In the genomic region with DNA sequence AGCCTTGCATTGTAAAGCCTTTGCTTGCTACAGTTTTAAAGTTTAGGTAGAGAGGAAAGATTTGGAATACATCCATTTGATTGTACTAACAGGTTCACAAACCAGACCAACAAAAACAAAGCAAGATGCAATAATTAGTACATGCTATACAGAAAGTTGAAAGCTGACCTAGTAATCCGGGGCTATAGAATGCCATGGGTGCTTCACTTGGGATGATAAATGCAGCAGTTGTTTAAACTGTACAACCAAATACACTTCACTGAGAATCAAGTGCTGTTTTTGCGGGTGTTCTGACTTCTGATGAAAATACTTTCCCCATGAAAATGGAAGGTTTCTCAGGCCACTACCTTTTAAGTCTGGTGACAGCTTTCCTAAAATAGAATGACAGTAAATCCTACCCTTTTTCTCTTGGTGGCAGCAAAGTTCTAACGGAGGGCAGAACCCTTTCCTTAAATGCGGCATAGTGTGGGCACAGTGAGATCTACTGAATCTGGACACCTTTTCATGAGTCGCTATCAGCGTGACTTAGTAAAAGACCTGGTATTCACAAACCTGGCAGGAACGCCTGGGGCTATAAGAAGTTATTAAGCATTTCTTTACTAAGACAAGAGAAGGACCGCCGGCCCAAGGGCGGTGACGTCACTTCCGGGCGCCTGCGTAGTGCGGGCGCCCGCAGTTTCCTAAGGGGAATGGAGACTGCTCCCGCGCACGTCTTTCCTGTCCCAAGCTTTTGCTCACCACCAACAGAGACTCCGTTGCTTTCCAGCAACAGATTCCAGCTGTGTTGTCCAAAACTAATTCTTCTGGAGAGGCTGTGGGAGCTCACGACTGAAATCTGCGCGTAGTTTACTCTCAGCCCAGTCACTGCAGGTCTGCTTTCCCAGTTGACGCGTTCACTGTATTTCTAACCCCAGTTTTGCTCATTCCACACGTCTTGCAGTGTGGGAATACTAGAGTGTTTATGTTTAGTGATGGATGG, we compare ENCODE assay signal across 7 mouse cellular contexts. TPM values are rescaled to one million over a fixed set of nuclear protein-coding genes. Genes with fewer than 3 reads are reported as not detected.
DNase-seq lines count a peak whose midpoint lies in the region; ATAC-seq and TF ChIP-seq lines count a peak whose summit lies in the region.

A gene (plus strand): TSS at position 636 of the 979 bp plus-strand sequence.

- no peak; the same call in 1 of the 2 replicates for TF ChIP-seq POLR2A in small intestine, adult 2 months (IDR thresholded peaks at IDR 0.05; ENCODE audit: low read depth, low read length)

- peak within 1 kb of the TSS; percentile 91 for H3K27ac ChIP-seq in embryonic facial prominence, embryonic 10.5 days (replicated peaks)
- H3K27ac ChIP-seq in intestine, postnatal 0 days (ENCODE audit: low read depth, low read length), result peak within 1 kb of the TSS; percentile 80
- H3K27ac ChIP-seq in midbrain, embryonic 12.5 days (replicated peaks), result peak within 1 kb of the TSS; percentile 82
- H3K27ac ChIP-seq in small intestine, adult 2 months (ENCODE audit: insufficient read depth, low read depth, low read length), result peak within 1 kb of the TSS; percentile 44

- no peaks in the 10 kb centered on the region for H3K9me3 ChIP-seq in embryonic facial prominence, embryonic 10.5 days
- no peaks in the 10 kb centered on the region for H3K9me3 ChIP-seq in intestine, postnatal 0 days (ENCODE audit: control insufficient read depth)
- H3K9me3 ChIP-seq in midbrain, embryonic 12.5 days, result no peaks in the 10 kb centered on the region

- H3K36me3 ChIP-seq in embryonic facial prominence, embryonic 10.5 days (replicated peaks), result peaks cover 32% of the 10 kb centered on the region
- H3K36me3 ChIP-seq in intestine, postnatal 0 days (ENCODE audit: control insufficient read depth, insufficient read depth), result peaks cover 11% of the 10 kb centered on the region
- H3K36me3 ChIP-seq in midbrain, embryonic 12.5 days, result 0 out of 2 replicates have a peak, but pooled peaks cover 11% of the 10 kb centered on the region
- peaks cover 11% of the 10 kb centered on the region for H3K36me3 ChIP-seq in small intestine, adult 2 months (ENCODE audit: control insufficient read depth, insufficient read depth, low read length)

- peak; percentile 58 for TF ChIP-seq CTCF in intestine, postnatal 0 days (IDR thresholded peaks at IDR 0.05; ENCODE audit: low read depth)
- no peak for TF ChIP-seq CTCF in small intestine, adult 2 months (IDR thresholded peaks at IDR 0.05; ENCODE audit: extremely low read depth, insufficient read length, insufficient replicate concordance, low read depth, low read length)

- 3% methylated on average over 27 of the region's 27 CpGs for WGBS in embryonic facial prominence, embryonic 10.5 days
- WGBS in intestine, postnatal 0 days, result 1% methylated on average over 27 of the region's 27 CpGs
- 2% methylated on average over 27 of the region's 27 CpGs for WGBS in midbrain, embryonic 12.5 days
- WGBS in small intestine, adult 2 months, result 1% methylated on average over 27 of the region's 27 CpGs

- peak; percentile 96 for ATAC-seq in intestine, postnatal 0 days
- peak; percentile 98 for ATAC-seq in midbrain, embryonic 12.5 days (ENCODE audit: low FRiP score, low read depth)

- peak; percentile 91 for DNase-seq in adrenal gland, postnatal 10 days
- peak; percentile 88 for DNase-seq in embryonic facial prominence, embryonic 10.5 days (ENCODE audit: low spot score)
- DNase-seq in gonadal fat pad, adult 2 months (ENCODE audit: low read depth), result peak; percentile 36
- peak; percentile 88 for DNase-seq in left cerebral cortex, postnatal 4 days

- peak within 1 kb of the TSS; percentile 72 for H3K9ac ChIP-seq in intestine, postnatal 0 days (ENCODE audit: low read depth, low read length)
- H3K9ac ChIP-seq in midbrain, embryonic 12.5 days (replicated peaks), result peak within 1 kb of the TSS; percentile 80

- H3K4me3 ChIP-seq in embryonic facial prominence, embryonic 10.5 days, result peak within 1 kb of the TSS; percentile 72
- H3K4me3 ChIP-seq in intestine, postnatal 0 days (ENCODE audit: low read depth, low read length), result peak within 1 kb of the TSS; percentile 74
- H3K4me3 ChIP-seq in midbrain, embryonic 12.5 days, result peak within 1 kb of the TSS; percentile 71
- peak within 1 kb of the TSS; percentile 74 for H3K4me3 ChIP-seq in small intestine, adult 2 months (ENCODE audit: low read depth, low read length)

- H3K4me2 ChIP-seq in intestine, postnatal 0 days (replicated peaks; ENCODE audit: low read depth), result peak within 1 kb of the TSS; percentile 80
- peak within 1 kb of the TSS; percentile 62 for H3K4me2 ChIP-seq in midbrain, embryonic 12.5 days (replicated peaks)

- intact Hi-C loops in left cerebral cortex, postnatal 4 days (cut with DNase I), result no loop called here

- H3K27me3 ChIP-seq in embryonic facial prominence, embryonic 10.5 days (replicated peaks; ENCODE audit: low read depth, poor library complexity, severe bottlenecking), result no peaks in the 10 kb centered on the region
- H3K27me3 ChIP-seq in intestine, postnatal 0 days (replicated peaks; ENCODE audit: control insufficient read depth, insufficient read depth, low read length), result no peaks in the 10 kb centered on the region
- no peaks in the 10 kb centered on the region for H3K27me3 ChIP-seq in midbrain, embryonic 12.5 days
- no peaks in the 10 kb centered on the region for H3K27me3 ChIP-seq in small intestine, adult 2 months (ENCODE audit: control insufficient read depth, insufficient read depth, low read length)

- H3K4me1 ChIP-seq in embryonic facial prominence, embryonic 10.5 days, result peaks cover 14% of the 10 kb centered on the region
- no peaks in the 10 kb centered on the region for H3K4me1 ChIP-seq in intestine, postnatal 0 days (replicated peaks; ENCODE audit: control insufficient read depth, insufficient read depth, low read length)
- no peaks in the 10 kb centered on the region for H3K4me1 ChIP-seq in midbrain, embryonic 12.5 days
- no peaks in the 10 kb centered on the region for H3K4me1 ChIP-seq in small intestine, adult 2 months (ENCODE audit: control insufficient read depth, insufficient read depth, insufficient read length, low read length)

RNA-seq across cellular contexts. Expression of the gene that starts here (rescaled TPM):
- total RNA-seq in adrenal gland, postnatal 10 days (2021), result 10 to 100 TPM; 17.5 to 20.6 TPM
- polyA plus RNA-seq in embryonic facial prominence, embryonic 10.5 days (2016; fragmentation: Nextera tagmentation; extraction: Ambion mirVana), result 25.4 and 25.5 TPM in 2 replicates
- 6.5 and 8.1 TPM in 2 replicates for polyA plus RNA-seq in gonadal fat pad, adult 2 months (2012; rRNA removed)
- polyA plus RNA-seq in intestine, postnatal 0 days (2015; fragmentation: Nextera tagmentation; extraction: Ambion mirVana), result 21.0 and 21.1 TPM in 2 replicates
- 10 to 100 TPM; 15.2 to 17.2 TPM for total RNA-seq in left cerebral cortex, postnatal 4 days (2021)
- polyA plus RNA-seq in midbrain, embryonic 12.5 days (2016; fragmentation: Nextera tagmentation; extraction: Ambion mirVana), result 28.3 and 31.6 TPM in 2 replicates
- 0.85 and 1.2 TPM in 2 replicates for polyA plus RNA-seq in small intestine, adult 2 months (2012; rRNA removed)

Comparison
In these comparisons a context has a peak if more than half of its experiments do, and no peak if none do; other contexts are left out.
1. Peak in every context shown above with its lines: DNase-seq, ATAC-seq, H3K4me3 ChIP-seq and H3K27ac ChIP-seq.
2. DNase-seq: peak in every context shown above with its lines; median percentile 91 in adrenal gland, postnatal 10 days; 88 in embryonic facial prominence, embryonic 10.5 days; 88 in left cerebral cortex, postnatal 4 days; 36 in gonadal fat pad, adult 2 months.